In genomic region chr19:5389647-5390046, GRCm38 (mm10) we compare ENCODE assay signal across 8 mouse cellular contexts. TPM values are rescaled to one million over a fixed set of nuclear protein-coding genes. Genes with fewer than 3 reads are reported as not detected.
A peak's percentile ranks its signal among the peaks of the same experiment; 100 is the strongest.
DNase-seq lines count a peak whose midpoint lies in the region; ATAC-seq and TF ChIP-seq lines count a peak whose summit lies in the region.

No protein-coding gene starts in this region.

- peak overlapping the region; percentile 90 for H3K27ac ChIP-seq in heart, embryonic 13.5 days (replicated peaks)
- peak overlapping the region; percentile 90 for H3K27ac ChIP-seq in stomach, postnatal 0 days (replicated peaks)

- WGBS in heart, embryonic 13.5 days = 20% methylated on average over 12 of the region's 12 CpGs
- 15% methylated on average over 12 of the region's 12 CpGs for WGBS in stomach, postnatal 0 days

- no peak for TF ChIP-seq EP300 in stomach, postnatal 0 days (optimal IDR thresholded peaks at IDR 0.05)

- H3K9ac ChIP-seq in heart, embryonic 13.5 days = peak overlapping the region; percentile 98
- H3K9ac ChIP-seq in stomach, postnatal 0 days (ENCODE audit: low read length) = peak overlapping the region; percentile 59

- DNase-seq in cerebellum, adult 11 months = peak; percentile 35
- DNase-seq in cerebellum, postnatal 25 days = no peak
- peak; percentile 55 for DNase-seq in c-Kit-positive CD71-positive TER-119-negative erythroid progenitor cells, embryonic 14.5 days (ENCODE audit: low read depth)
- peak; percentile 37 to 55 for DNase-seq in kidney, postnatal 25 days
- DNase-seq in stomach, postnatal 0 days (ENCODE audit: low spot score) = peak; percentile 58
- no peak for DNase-seq in adipocyte (ENCODE audit: low spot score)

- peak overlapping the region; percentile 100 for H3K4me3 ChIP-seq in heart, embryonic 13.5 days
- peak overlapping the region; percentile 91 for H3K4me3 ChIP-seq in stomach, postnatal 0 days (ENCODE audit: low read depth, low read length)

- peak overlapping the region; percentile 90 for H3K4me2 ChIP-seq in heart, embryonic 13.5 days
- H3K4me2 ChIP-seq in stomach, postnatal 0 days (replicated peaks; ENCODE audit: low read depth) = peak overlapping the region; percentile 73

- H3K36me3 ChIP-seq in heart, embryonic 13.5 days = peaks cover 19% of the 10 kb centered on the region
- H3K36me3 ChIP-seq in stomach, postnatal 0 days (ENCODE audit: control insufficient read depth, insufficient read depth, low read length) = no peaks in the 10 kb centered on the region

- H3K27me3 ChIP-seq in heart, embryonic 13.5 days (replicated peaks) = no peaks in the 10 kb centered on the region
- H3K27me3 ChIP-seq in stomach, postnatal 0 days (ENCODE audit: control insufficient read depth, insufficient read depth, low read length) = no peaks in the 10 kb centered on the region

- no peaks in the 10 kb centered on the region for H3K9me3 ChIP-seq in heart, embryonic 13.5 days
- no peaks in the 10 kb centered on the region for H3K9me3 ChIP-seq in stomach, postnatal 0 days (ENCODE audit: control insufficient read depth, low read length)

- H3K4me1 ChIP-seq in heart, embryonic 13.5 days = peaks cover 51% of the 10 kb centered on the region
- peaks cover 9% of the 10 kb centered on the region; the same call in 1 of the 2 replicates for H3K4me1 ChIP-seq in stomach, postnatal 0 days (replicated peaks; ENCODE audit: control insufficient read depth, insufficient read depth)

- no peak for ATAC-seq in heart, embryonic 13.5 days (ENCODE audit: extremely low read depth, insufficient number of reproducible peaks, low FRiP score, low TSS enrichment)
- peak; percentile 67 for ATAC-seq in megakaryocyte progenitor cell, adult 5-6 weeks (replicated peaks; ENCODE audit: poor library complexity)
- ATAC-seq in stomach, postnatal 0 days (ENCODE audit: low FRiP score, low TSS enrichment) = peak; percentile 46; the same call in 1 of the 2 replicates

- no peak; the same call in 1 of the 2 replicates for TF ChIP-seq CTCF in stomach, postnatal 0 days (IDR thresholded peaks at IDR 0.05; ENCODE audit: low read depth)

RNA-seq across cellular contexts. Expression of gene Sart1, which starts 1.1 kb away (rescaled TPM):
- 40.7 and 41.9 TPM in 2 replicates for polyA plus RNA-seq in heart, embryonic 13.5 days (2015; fragmentation: Nextera tagmentation; extraction: Ambion mirVana)
- 65.3 and 65.9 TPM in 2 replicates for total RNA-seq in megakaryocyte progenitor cell, adult 5-6 weeks (2015)
- total RNA-seq in megakaryocyte progenitor cell, adult 5-6 weeks (2017) = 83.8 and 105 TPM in 2 replicates
- polyA plus RNA-seq in stomach, postnatal 0 days (2015; fragmentation: Nextera tagmentation; extraction: Ambion mirVana) = 30.9 and 34.1 TPM in 2 replicates

RNA-seq across cellular contexts. Expression of gene Tsga10ip, which starts 12.7 kb away (rescaled TPM):
- polyA plus RNA-seq in heart, embryonic 13.5 days (2015; fragmentation: Nextera tagmentation; extraction: Ambion mirVana) = 1.6 and 2.2 TPM in 2 replicates
- total RNA-seq in megakaryocyte progenitor cell, adult 5-6 weeks (2015) = not detected in 2 replicates
- 0.34 TPM in 1 of 2 replicates, not detected in the other for total RNA-seq in megakaryocyte progenitor cell, adult 5-6 weeks (2017)
- polyA plus RNA-seq in stomach, postnatal 0 days (2015; fragmentation: Nextera tagmentation; extraction: Ambion mirVana) = 0.44 TPM in 1 of 2 replicates, not detected in the other

RNA-seq across cellular contexts. Expression of gene Banf1, which starts 22.7 kb away (rescaled TPM):
- 399 and 477 TPM in 2 replicates for polyA plus RNA-seq in heart, embryonic 13.5 days (2015; fragmentation: Nextera tagmentation; extraction: Ambion mirVana)
- 499 and 504 TPM in 2 replicates for total RNA-seq in megakaryocyte progenitor cell, adult 5-6 weeks (2015)
- total RNA-seq in megakaryocyte progenitor cell, adult 5-6 weeks (2017) = 66.7 and 68.5 TPM in 2 replicates
- polyA plus RNA-seq in stomach, postnatal 0 days (2015; fragmentation: Nextera tagmentation; extraction: Ambion mirVana) = 279 and 293 TPM in 2 replicates

RNA-seq across cellular contexts. Expression of gene Eif1ad, which starts 23.1 kb away (rescaled TPM):
- polyA plus RNA-seq in heart, embryonic 13.5 days (2015; fragmentation: Nextera tagmentation; extraction: Ambion mirVana) = 40.5 and 43.7 TPM in 2 replicates
- total RNA-seq in megakaryocyte progenitor cell, adult 5-6 weeks (2015) = 48.9 and 54.7 TPM in 2 replicates
- 67.8 and 86.2 TPM in 2 replicates for total RNA-seq in megakaryocyte progenitor cell, adult 5-6 weeks (2017)
- 47.5 and 49.1 TPM in 2 replicates for polyA plus RNA-seq in stomach, postnatal 0 days (2015; fragmentation: Nextera tagmentation; extraction: Ambion mirVana)

RNA-seq across cellular contexts. Expression of gene Drap1, which starts 35.1 kb away (rescaled TPM):
- 190 and 213 TPM in 2 replicates for polyA plus RNA-seq in heart, embryonic 13.5 days (2015; fragmentation: Nextera tagmentation; extraction: Ambion mirVana)
- total RNA-seq in megakaryocyte progenitor cell, adult 5-6 weeks (2015) = 120 and 142 TPM in 2 replicates
- total RNA-seq in megakaryocyte progenitor cell, adult 5-6 weeks (2017) = 105 and 109 TPM in 2 replicates
- 196 and 203 TPM in 2 replicates for polyA plus RNA-seq in stomach, postnatal 0 days (2015; fragmentation: Nextera tagmentation; extraction: Ambion mirVana)

Comparison
In these comparisons a context has a peak if more than half of its experiments do, and no peak if none do; other contexts are left out.
1. DNase-seq: peak in cerebellum, adult 11 months (single experiment), c-Kit-positive CD71-positive TER-119-negative erythroid progenitor cells, embryonic 14.5 days (single experiment), kidney, postnatal 25 days (2 of 2) and stomach, postnatal 0 days (single experiment); none in cerebellum, postnatal 25 days (0 of 2) and adipocyte (single experiment).